In genomic region chr11:108606036-108606435, GRCm38 (mm10) we compare ENCODE assay signal across 17 mouse cellular contexts.
DNase-seq lines count a peak whose midpoint lies in the region; ATAC-seq and TF ChIP-seq lines count a peak whose summit lies in the region.
"Had no signal": no experiment of that assay in that cellular context is flagged by ENCODE, and none has a peak within 500 bp of the region (broad histone marks: within the 10 kb centered on the region; RNA-seq: fewer than 3 reads in every experiment).

No protein-coding gene starts in this region.

- peak overlapping the region; percentile 38 for H3K4me2 ChIP-seq in hindbrain, embryonic 14.5 days (replicated peaks)
- 0 out of 2 replicates have a peak overlapping the region, but pooled peaks have one; percentile 15 for H3K4me2 ChIP-seq in forebrain, embryonic 11.5 days (ENCODE audit: low read depth, low read length, severe bottlenecking)
- H3K4me2 ChIP-seq in hindbrain, postnatal 0 days (ENCODE audit: low read depth, low read length), result peak overlapping the region; percentile 33
- peak overlapping the region; percentile 27 for H3K4me2 ChIP-seq in midbrain, postnatal 0 days (ENCODE audit: low read depth, low read length, poor library complexity, severe bottlenecking)
- H3K4me2 ChIP-seq: heart, embryonic 15.5 days; limb, embryonic 13.5 days; liver, embryonic 15.5 days had no signal

- no peaks in the 10 kb centered on the region for H3K9me3 ChIP-seq in hindbrain, embryonic 14.5 days (ENCODE audit: control insufficient read depth, low read length)
- H3K9me3 ChIP-seq in hindbrain, embryonic 10.5 days, result no peaks in the 10 kb centered on the region
- H3K9me3 ChIP-seq in forebrain, embryonic 11.5 days (ENCODE audit: control insufficient read depth, low read length), result no peaks in the 10 kb centered on the region
- H3K9me3 ChIP-seq in hindbrain, postnatal 0 days (ENCODE audit: low read length), result no peaks in the 10 kb centered on the region
- H3K9me3 ChIP-seq in midbrain, postnatal 0 days (ENCODE audit: low read length), result no peaks in the 10 kb centered on the region
- H3K9me3 ChIP-seq: heart, embryonic 15.5 days; limb, embryonic 13.5 days; liver, embryonic 15.5 days had no signal

- TF ChIP-seq CTCF in hindbrain, postnatal 0 days (IDR thresholded peaks at IDR 0.05; ENCODE audit: low read depth), result no peak
- no peak for TF ChIP-seq CTCF in midbrain, postnatal 0 days (IDR thresholded peaks at IDR 0.05)
- no peak for TF ChIP-seq CTCF in heart, adult 2 months (IDR thresholded peaks at IDR 0.05)

- WGBS in hindbrain, embryonic 14.5 days, result 78% methylated on average over 11 of the region's 11 CpGs
- WGBS in hindbrain, embryonic 10.5 days, result 90% methylated on average over 11 of the region's 11 CpGs
- WGBS in forebrain, embryonic 11.5 days, result 74% methylated on average over 11 of the region's 11 CpGs
- 71% methylated on average over 11 of the region's 11 CpGs for WGBS in hindbrain, postnatal 0 days
- WGBS in midbrain, postnatal 0 days, result 46% methylated on average over 11 of the region's 11 CpGs
- 94% methylated on average over 11 of the region's 11 CpGs for WGBS in heart, adult 2 months

- no peaks in the 10 kb centered on the region for H3K36me3 ChIP-seq in hindbrain, embryonic 14.5 days (replicated peaks; ENCODE audit: control insufficient read depth, insufficient read depth)
- H3K36me3 ChIP-seq in hindbrain, embryonic 10.5 days, result no peaks in the 10 kb centered on the region
- H3K36me3 ChIP-seq in forebrain, embryonic 11.5 days (ENCODE audit: control insufficient read depth, insufficient read depth, low read length), result no peaks in the 10 kb centered on the region
- H3K36me3 ChIP-seq in hindbrain, postnatal 0 days (ENCODE audit: insufficient read depth, low read length), result no peaks in the 10 kb centered on the region
- no peaks in the 10 kb centered on the region for H3K36me3 ChIP-seq in midbrain, postnatal 0 days (ENCODE audit: insufficient read depth, low read length)
- H3K36me3 ChIP-seq in heart, adult 2 months (ENCODE audit: control insufficient read depth, insufficient read depth, low read length), result no peaks in the 10 kb centered on the region
- H3K36me3 ChIP-seq: heart, embryonic 15.5 days; limb, embryonic 13.5 days; liver, embryonic 15.5 days had no signal

- 0 out of 2 replicates have a peak overlapping the region, but pooled peaks have one; percentile 14 for H3K9ac ChIP-seq in hindbrain, embryonic 14.5 days
- H3K9ac ChIP-seq in forebrain, embryonic 11.5 days (ENCODE audit: low read length), result no peak overlapping the region
- H3K9ac ChIP-seq in hindbrain, postnatal 0 days (replicated peaks; ENCODE audit: low read length), result no peak overlapping the region; the same call in 1 of the 2 replicates
- peak overlapping the region; percentile 9; the same call in 1 of the 2 replicates for H3K9ac ChIP-seq in midbrain, postnatal 0 days (replicated peaks; ENCODE audit: low read length, poor library complexity, severe bottlenecking)
- no peak overlapping the region for H3K9ac ChIP-seq in heart, adult 2 months (ENCODE audit: low read depth, low read length)
- H3K9ac ChIP-seq: heart, embryonic 15.5 days; limb, embryonic 13.5 days; liver, embryonic 15.5 days had no signal

- H3K79me2 ChIP-seq in heart, adult 2 months (replicated peaks; ENCODE audit: control insufficient read depth, insufficient read depth, low read length), result no peaks in the 10 kb centered on the region

- peak overlapping the region; percentile 22 for H3K4me3 ChIP-seq in hindbrain, embryonic 14.5 days (replicated peaks; ENCODE audit: low read length)
- no peak overlapping the region for H3K4me3 ChIP-seq in hindbrain, embryonic 10.5 days
- no peak overlapping the region for H3K4me3 ChIP-seq in forebrain, embryonic 11.5 days (ENCODE audit: low read depth, low read length)
- H3K4me3 ChIP-seq in hindbrain, postnatal 0 days (ENCODE audit: low read length), result peak overlapping the region; percentile 6; the same call in 1 of the 2 replicates
- peak overlapping the region; percentile 34 for H3K4me3 ChIP-seq in midbrain, postnatal 0 days (ENCODE audit: low read depth, low read length)
- no peak overlapping the region for H3K4me3 ChIP-seq in heart, adult 2 months
- H3K4me3 ChIP-seq: heart, embryonic 15.5 days; limb, embryonic 13.5 days; liver, embryonic 15.5 days had no signal

- ATAC-seq in hindbrain, embryonic 14.5 days (ENCODE audit: low FRiP score), result no peak
- 0 out of 2 replicates have a peak, but pooled peaks have one; percentile 45 for ATAC-seq in forebrain, embryonic 11.5 days (replicated peaks; ENCODE audit: low FRiP score)
- peak; percentile 80; the same call in 1 of the 2 replicates for ATAC-seq in hindbrain, postnatal 0 days
- peak; percentile 82 for ATAC-seq in midbrain, postnatal 0 days (ENCODE audit: low FRiP score)

- TF ChIP-seq EP300 in heart, adult 2 months (IDR thresholded peaks at IDR 0.05; ENCODE audit: insufficient read depth, low read depth, low read length), result no peak

- no peak for DNase-seq in hindbrain, embryonic 14.5 days (ENCODE audit: low spot score)
- DNase-seq in hindbrain, embryonic 10.5 days (ENCODE audit: low spot score), result no peak
- no peak for DNase-seq in forebrain, embryonic 11.5 days (ENCODE audit: low spot score)
- peak; percentile 62 for DNase-seq in hindbrain, postnatal 0 days (ENCODE audit: low spot score)
- peak; percentile 58 for DNase-seq in midbrain, postnatal 0 days (ENCODE audit: low spot score)
- no peak for DNase-seq in heart, adult 2 months
- no peak for DNase-seq in adrenal gland, postnatal 36 days
- DNase-seq: adrenal gland, adult 2 months; heart, adult 11 months; kidney, adult 11 months; kidney, postnatal 10 days; lung, postnatal 14 days; thymus, postnatal 36 days had no signal

- peaks cover 10% of the 10 kb centered on the region; the same call in 1 of the 2 replicates for H3K4me1 ChIP-seq in hindbrain, embryonic 14.5 days (replicated peaks; ENCODE audit: control insufficient read depth, insufficient read depth, low read length)
- peaks cover 11% of the 10 kb centered on the region for H3K4me1 ChIP-seq in hindbrain, embryonic 10.5 days (replicated peaks)
- 0 out of 2 replicates have a peak, but pooled peaks cover 2% of the 10 kb centered on the region for H3K4me1 ChIP-seq in forebrain, embryonic 11.5 days (replicated peaks; ENCODE audit: control insufficient read depth, insufficient read depth, low read length)
- H3K4me1 ChIP-seq in hindbrain, postnatal 0 days (ENCODE audit: insufficient read depth, low read length), result peaks cover 7% of the 10 kb centered on the region; the same call in 1 of the 2 replicates
- H3K4me1 ChIP-seq in midbrain, postnatal 0 days (ENCODE audit: insufficient read depth, low read length), result no peaks in the 10 kb centered on the region
- H3K4me1 ChIP-seq in heart, adult 2 months (ENCODE audit: control insufficient read depth, insufficient read depth, low read length), result no peaks in the 10 kb centered on the region
- H3K4me1 ChIP-seq: heart, embryonic 15.5 days; liver, embryonic 15.5 days had no signal

- no peak for TF ChIP-seq POLR2A in heart, adult 2 months (IDR thresholded peaks at IDR 0.05; ENCODE audit: insufficient read depth, low read depth, low read length)

- no peaks in the 10 kb centered on the region for H3K27me3 ChIP-seq in hindbrain, embryonic 14.5 days (ENCODE audit: control insufficient read depth, insufficient read depth, low read length)
- H3K27me3 ChIP-seq in hindbrain, embryonic 10.5 days (ENCODE audit: insufficient read depth, poor library complexity, severe bottlenecking), result no peaks in the 10 kb centered on the region
- H3K27me3 ChIP-seq in forebrain, embryonic 11.5 days (ENCODE audit: control insufficient read depth, insufficient read depth, low read length), result no peaks in the 10 kb centered on the region
- no peaks in the 10 kb centered on the region for H3K27me3 ChIP-seq in hindbrain, postnatal 0 days (ENCODE audit: insufficient read depth, low read length)
- no peaks in the 10 kb centered on the region for H3K27me3 ChIP-seq in midbrain, postnatal 0 days (ENCODE audit: insufficient read depth, low read length)
- H3K27me3 ChIP-seq in heart, adult 2 months (ENCODE audit: control insufficient read depth, insufficient read depth, low read length), result no peaks in the 10 kb centered on the region
- H3K27me3 ChIP-seq: CH12.LX; heart, embryonic 15.5 days; limb, embryonic 13.5 days; liver, embryonic 15.5 days had no signal

- intact Hi-C loops in heart, adult 2 months (cut with DNase I), result no loop called here

- peak overlapping the region; percentile 88; the same call in 1 of the 2 replicates for H3K27ac ChIP-seq in hindbrain, embryonic 14.5 days
- H3K27ac ChIP-seq in hindbrain, embryonic 10.5 days, result no peak overlapping the region
- H3K27ac ChIP-seq in forebrain, embryonic 11.5 days (ENCODE audit: low read depth, low read length), result peak overlapping the region; percentile 60; the same call in 1 of the 2 replicates
- peak overlapping the region; percentile 87; the same call in 1 of the 2 replicates for H3K27ac ChIP-seq in hindbrain, postnatal 0 days
- peak overlapping the region; percentile 76 for H3K27ac ChIP-seq in midbrain, postnatal 0 days (ENCODE audit: low read depth, low read length)
- no peak overlapping the region for H3K27ac ChIP-seq in heart, adult 2 months
- H3K27ac ChIP-seq: heart, embryonic 15.5 days; limb, embryonic 13.5 days; liver, embryonic 15.5 days had no signal

Comparison
In these comparisons a context has a peak if more than half of its experiments do, and no peak if none do; other contexts are left out.
1. DNase-seq: peak in hindbrain, postnatal 0 days (single experiment) and midbrain, postnatal 0 days (single experiment); none in hindbrain, embryonic 14.5 days (single experiment), hindbrain, embryonic 10.5 days (single experiment), forebrain, embryonic 11.5 days (single experiment), heart, adult 2 months (0 of 2) and adrenal gland, postnatal 36 days (0 of 2).
2. H3K27ac ChIP-seq: peak in hindbrain, embryonic 14.5 days (single experiment), forebrain, embryonic 11.5 days (single experiment), hindbrain, postnatal 0 days (single experiment) and midbrain, postnatal 0 days (single experiment); none in hindbrain, embryonic 10.5 days (single experiment) and heart, adult 2 months (single experiment).
3. H3K4me3 ChIP-seq: peak in hindbrain, embryonic 14.5 days (single experiment), hindbrain, postnatal 0 days (single experiment) and midbrain, postnatal 0 days (single experiment); none in hindbrain, embryonic 10.5 days (single experiment), forebrain, embryonic 11.5 days (single experiment) and heart, adult 2 months (single experiment).
4. H3K9ac ChIP-seq: peak in hindbrain, embryonic 14.5 days (single experiment) and midbrain, postnatal 0 days (single experiment); none in forebrain, embryonic 11.5 days (single experiment), hindbrain, postnatal 0 days (single experiment) and heart, adult 2 months (single experiment).
5. Peak in every context shown above with its lines, with median percentiles within 50 percentile points of each other: H3K4me2 ChIP-seq.